Mouse (Mus musculus): ENCODE measurements around the gene Cfap99. TPM values are rescaled to one million over a fixed set of nuclear protein-coding genes. Genes with fewer than 3 reads are reported as not detected.

The Cfap99 gene
- polyA plus RNA-seq (2015; fragmentation: Nextera tagmentation; extraction: Ambion mirVana) = 0.10 and 0.28 TPM in 2 replicates

- H3K9me3 ChIP-seq = no peaks in the 10 kb centered on the region
- peak within 1 kb of the TSS; percentile 85 for H3K4me2 ChIP-seq
- H3K4me1 ChIP-seq = peaks cover 17% of the 10 kb centered on the region
- peak within 1 kb of the TSS; percentile 65 for H3K27ac ChIP-seq
- ATAC-seq (replicated peaks) = peak; percentile 99
- H3K27me3 ChIP-seq (replicated peaks) = peaks cover 22% of the 10 kb centered on the region
- WGBS = under 1% methylated on average over 81 of the region's 83 CpGs
- peak within 1 kb of the TSS; percentile 65 for H3K4me3 ChIP-seq
- peak within 1 kb of the TSS; percentile 65 for H3K9ac ChIP-seq
- no peaks in the 10 kb centered on the region for H3K36me3 ChIP-seq (replicated peaks)
Observed at GRCm38 (mm10) chr5:34288154-34288716, at the start of gene Cfap99, which contains the start of gene Zfyve28. TSS of gene Cfap99 (plus strand) at chr5:34288600. TSS of gene Zfyve28 (minus strand) at chr5:34288449.

DNA sequence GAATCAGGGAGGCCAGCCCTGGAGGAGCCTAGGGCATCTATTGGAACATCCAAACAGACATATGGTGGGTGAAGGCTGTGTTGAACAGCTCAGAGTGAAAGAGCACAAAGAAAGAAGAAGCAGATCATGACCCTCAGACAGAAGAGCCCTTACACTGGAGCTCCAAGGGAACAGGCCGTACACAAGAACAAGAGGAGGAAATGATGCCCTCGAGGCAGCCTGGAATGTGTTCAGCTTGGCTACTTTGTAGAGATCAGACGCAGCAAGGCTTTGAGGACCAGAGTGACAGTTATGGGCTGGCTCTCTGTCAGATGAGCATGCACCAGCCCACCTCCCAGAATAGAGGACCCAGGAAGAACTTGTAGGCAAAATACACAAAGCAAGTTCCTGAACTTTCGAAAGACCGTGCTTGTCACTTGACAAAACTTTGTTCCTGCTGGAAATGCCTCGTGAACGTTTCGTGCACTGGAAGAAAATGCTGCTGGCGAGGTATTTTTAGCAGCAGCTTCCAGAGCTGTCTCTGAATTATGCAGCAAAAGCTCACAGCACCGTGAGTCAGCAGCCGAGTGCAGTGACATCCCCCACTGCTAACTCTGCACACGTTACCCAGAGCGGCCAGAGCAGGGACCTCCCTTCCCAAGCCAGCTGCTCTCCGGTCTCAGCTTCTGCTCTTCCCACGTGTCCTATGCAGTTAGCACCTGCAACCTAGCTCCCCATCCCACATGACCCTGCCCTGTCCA lies 46.0 kb upstream of the Cfap99 start:
- Histone ChIP-seq H3K27ac (peak overlapping the region; percentile 35; the same call in 1 of the 2 replicates), H3K9ac (no peak overlapping the region), H3K4me2 (no peak overlapping the region; the same call in 1 of the 2 replicates), H3K36me3 (replicated peaks) (no peaks in the 10 kb centered on the region), H3K4me3 (no peak overlapping the region), H3K4me1 (peaks cover 11% of the 10 kb centered on the region), H3K27me3 (replicated peaks) (no peaks in the 10 kb centered on the region), H3K9me3 (no peaks in the 10 kb centered on the region)
- WGBS = 42% methylated on average over 15 of the region's 15 CpGs
- ATAC-seq (replicated peaks) = peak; percentile 66

DNA sequence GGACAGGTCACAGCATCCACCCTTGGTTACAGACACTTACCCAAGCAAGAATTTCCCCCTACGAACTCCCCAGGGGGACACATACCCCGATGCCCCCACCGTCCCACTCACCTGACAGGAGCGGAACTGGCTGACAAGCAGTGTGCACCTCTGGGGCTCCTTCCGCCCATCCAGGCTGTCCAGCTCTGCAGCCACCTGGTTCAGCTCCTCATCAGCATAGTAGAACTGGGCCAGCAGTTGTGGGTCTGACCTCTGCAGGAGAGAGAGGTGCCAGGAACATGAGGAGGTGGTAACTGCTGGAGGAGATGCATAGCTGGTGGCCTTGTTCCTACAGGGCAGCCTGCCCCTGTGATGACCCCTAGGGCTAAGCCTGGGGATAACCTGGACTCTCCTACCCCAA lies 45.3 kb upstream of the Cfap99 start:
- 92% methylated on average over 5 of the region's 5 CpGs for WGBS
- peak; percentile 33 for ATAC-seq (replicated peaks)
- H3K27ac ChIP-seq = no peak overlapping the region

DNA sequence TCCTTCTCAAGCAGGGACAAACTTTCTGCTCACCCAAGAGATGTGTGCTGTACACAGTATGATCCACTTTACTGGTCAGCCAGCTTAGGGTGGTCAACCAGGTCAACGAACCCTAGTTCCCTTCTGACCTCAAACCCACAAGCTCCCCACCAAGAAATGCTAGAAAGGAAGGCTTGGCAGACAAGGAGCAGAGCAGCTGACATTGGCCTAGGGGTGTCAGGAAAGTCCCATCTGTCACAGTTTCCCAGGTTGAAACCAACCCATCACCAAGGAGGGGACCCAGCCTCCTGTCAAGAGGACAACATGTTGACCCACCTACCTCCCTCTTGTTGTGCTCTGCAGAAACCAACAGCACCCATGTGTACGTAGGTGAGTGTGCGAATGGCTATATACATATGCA lies 42.0 kb upstream of the Cfap99 start:
- ATAC-seq (replicated peaks) = no peak
- H3K27ac ChIP-seq = no peak overlapping the region
- no peak overlapping the region for H3K9ac ChIP-seq
- peaks cover 28% of the 10 kb centered on the region for H3K4me1 ChIP-seq
- H3K36me3 ChIP-seq (replicated peaks) = no peaks in the 10 kb centered on the region
- H3K27me3 ChIP-seq (replicated peaks) = no peaks in the 10 kb centered on the region
- H3K4me3 ChIP-seq = no peak overlapping the region
- WGBS = 95% methylated on average over 3 of the region's 3 CpGs
- no peak overlapping the region for H3K4me2 ChIP-seq
- no peaks in the 10 kb centered on the region for H3K9me3 ChIP-seq

More for the DNA sequence above, 45.3 kb upstream of the Cfap99 start:
- Histone ChIP-seq H3K4me3 (no peak overlapping the region), H3K36me3 (replicated peaks) (no peaks in the 10 kb centered on the region), H3K9me3 (no peaks in the 10 kb centered on the region), H3K9ac (no peak overlapping the region), H3K4me2 (no peak overlapping the region), H3K27me3 (replicated peaks) (no peaks in the 10 kb centered on the region), H3K4me1 (peaks cover 11% of the 10 kb centered on the region)

GRCm38 (mm10) chr5:34249132-34249531 lies 39.3 kb upstream of the Cfap99 start:
- H3K9me3 ChIP-seq = no peaks in the 10 kb centered on the region
- 78% methylated on average over 4 of the region's 4 CpGs for WGBS
- no peak for ATAC-seq (replicated peaks)
- no peaks in the 10 kb centered on the region for H3K36me3 ChIP-seq (replicated peaks)
- no peaks in the 10 kb centered on the region for H3K27me3 ChIP-seq (replicated peaks)
- H3K4me3 ChIP-seq = no peak overlapping the region
- H3K4me2 ChIP-seq = no peak overlapping the region
- H3K9ac ChIP-seq = no peak overlapping the region
- H3K27ac ChIP-seq = no peak overlapping the region
- H3K4me1 ChIP-seq = peaks cover 32% of the 10 kb centered on the region

GRCm38 (mm10) chr5:34250090-34250489 lies 38.3 kb upstream of the Cfap99 start:
- WGBS = 43% methylated on average over 3 of the region's 3 CpGs
- no peaks in the 10 kb centered on the region for H3K9me3 ChIP-seq
- H3K4me2 ChIP-seq = no peak overlapping the region
- no peaks in the 10 kb centered on the region for H3K36me3 ChIP-seq (replicated peaks)
- H3K27me3 ChIP-seq (replicated peaks) = no peaks in the 10 kb centered on the region
- ATAC-seq (replicated peaks) = no peak; the same call in 1 of the 2 replicates
- H3K27ac ChIP-seq = no peak overlapping the region
- no peak overlapping the region for H3K4me3 ChIP-seq
- H3K4me1 ChIP-seq = peaks cover 32% of the 10 kb centered on the region
- no peak overlapping the region for H3K9ac ChIP-seq

DNA sequence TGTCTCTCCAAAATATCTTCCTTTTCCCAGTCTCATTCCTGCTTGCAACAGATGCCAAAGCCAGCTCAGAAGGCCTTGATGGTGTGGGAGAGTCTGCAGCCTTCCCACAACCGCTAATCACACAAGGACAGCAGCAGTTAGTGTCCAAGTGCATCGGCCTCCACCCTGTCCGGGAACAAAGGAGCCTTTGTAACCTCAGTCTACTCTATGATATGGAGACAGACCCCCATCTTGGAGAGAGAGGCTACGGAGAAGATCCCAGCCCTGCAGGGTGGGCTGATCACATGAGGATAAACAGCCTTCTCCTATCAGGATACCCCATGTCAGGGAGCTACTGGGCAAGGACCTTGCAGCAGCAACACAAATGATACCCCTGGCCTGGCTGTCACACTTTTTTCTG lies 36.6 kb upstream of the Cfap99 start:
- H3K4me2 ChIP-seq = no peak overlapping the region
- peak overlapping the region; percentile 39; the same call in 1 of the 2 replicates for H3K27ac ChIP-seq
- no peak for ATAC-seq (replicated peaks)
- H3K9me3 ChIP-seq = no peaks in the 10 kb centered on the region
- H3K4me3 ChIP-seq = no peak overlapping the region
- H3K27me3 ChIP-seq (replicated peaks) = no peaks in the 10 kb centered on the region
- no peaks in the 10 kb centered on the region for H3K36me3 ChIP-seq (replicated peaks)
- H3K9ac ChIP-seq = no peak overlapping the region
- WGBS = 28% methylated on average over 4 of the region's 4 CpGs
- peaks cover 32% of the 10 kb centered on the region for H3K4me1 ChIP-seq

- H3K4me3 ChIP-seq = no peak overlapping the region
- 0 out of 2 replicates have a peak, but pooled peaks have one; percentile 62 for ATAC-seq (replicated peaks)
- 35% methylated on average over 4 of the region's 4 CpGs for WGBS
Observed at GRCm38 (mm10) chr5:34252307-34252966, 36.0 kb upstream of the Cfap99 start.

GRCm38 (mm10) chr5:34252967-34253519 lies 35.4 kb upstream of the Cfap99 start:
- WGBS = 49% methylated on average over 4 of the region's 4 CpGs
- H3K4me1 ChIP-seq = peaks cover 32% of the 10 kb centered on the region
- H3K4me2 ChIP-seq = no peak overlapping the region
- H3K27ac ChIP-seq = peak overlapping the region; percentile 39
- H3K4me3 ChIP-seq = no peak overlapping the region
- no peaks in the 10 kb centered on the region for H3K27me3 ChIP-seq (replicated peaks)
- no peaks in the 10 kb centered on the region for H3K9me3 ChIP-seq
- H3K36me3 ChIP-seq (replicated peaks) = no peaks in the 10 kb centered on the region
- H3K9ac ChIP-seq = no peak overlapping the region
- no peak for ATAC-seq (replicated peaks)

More at GRCm38 (mm10) chr5:34252307-34252966, 36.0 kb upstream of the Cfap99 start:
- Histone ChIP-seq H3K9ac (no peak overlapping the region), H3K27ac (peak overlapping the region; percentile 39), H3K4me1 (peaks cover 32% of the 10 kb centered on the region), H3K9me3 (no peaks in the 10 kb centered on the region), H3K4me2 (no peak overlapping the region), H3K27me3 (replicated peaks) (no peaks in the 10 kb centered on the region), H3K36me3 (replicated peaks) (no peaks in the 10 kb centered on the region)

DNA sequence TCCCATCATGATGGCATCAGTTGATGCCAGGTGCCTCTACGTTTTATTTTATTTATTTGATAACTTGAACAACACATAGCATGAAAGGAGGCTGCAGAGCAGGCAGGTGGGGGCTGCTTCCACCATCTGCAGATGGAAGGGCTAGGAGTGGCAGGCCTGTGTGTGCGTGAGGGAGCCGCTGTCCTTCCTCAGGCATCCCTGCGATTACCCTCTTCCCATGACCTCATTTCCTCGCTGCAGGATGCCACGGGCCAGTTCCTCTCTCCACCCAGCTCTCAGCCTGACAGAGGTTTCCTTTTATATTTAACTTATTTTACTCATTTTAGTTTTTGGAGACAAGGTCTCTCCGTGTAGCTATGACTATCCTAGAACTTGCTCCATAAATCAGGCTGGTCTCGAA lies 34.1 kb upstream of the Cfap99 start:
- Histone ChIP-seq H3K4me1 (peaks cover 32% of the 10 kb centered on the region), H3K4me3 (no peak overlapping the region), H3K36me3 (replicated peaks) (no peaks in the 10 kb centered on the region), H3K27ac (no peak overlapping the region), H3K4me2 (no peak overlapping the region), H3K9ac (no peak overlapping the region), H3K27me3 (replicated peaks) (no peaks in the 10 kb centered on the region), H3K9me3 (no peaks in the 10 kb centered on the region)
- ATAC-seq (replicated peaks) = no peak
- WGBS = 82% methylated on average over 8 of the region's 8 CpGs

GRCm38 (mm10) chr5:34255189-34255588 lies 33.2 kb upstream of the Cfap99 start:
- ATAC-seq (replicated peaks) = no peak
- Histone ChIP-seq H3K9ac (no peak overlapping the region), H3K4me1 (peaks cover 27% of the 10 kb centered on the region), H3K4me3 (no peak overlapping the region), H3K9me3 (no peaks in the 10 kb centered on the region), H3K36me3 (replicated peaks) (no peaks in the 10 kb centered on the region), H3K27me3 (replicated peaks) (no peaks in the 10 kb centered on the region), H3K27ac (no peak overlapping the region), H3K4me2 (no peak overlapping the region)
- 86% methylated on average over 3 of the region's 3 CpGs for WGBS

- Histone ChIP-seq H3K4me1 (no peaks in the 10 kb centered on the region), H3K9me3 (no peaks in the 10 kb centered on the region), H3K27me3 (replicated peaks) (no peaks in the 10 kb centered on the region), H3K36me3 (replicated peaks) (no peaks in the 10 kb centered on the region), H3K27ac (no peak overlapping the region), H3K4me3 (no peak overlapping the region), H3K9ac (no peak overlapping the region), H3K4me2 (no peak overlapping the region)
- WGBS = 65% methylated on average over 3 of the region's 3 CpGs
- no peak for ATAC-seq (replicated peaks)
Observed at GRCm38 (mm10) chr5:34259172-34259816, 29.1 kb upstream of the Cfap99 start.

Data from midbrain, embryonic 15.5 days (tissue).